Mouse (Mus musculus) cerebellum, adult 8-10 months (tissue): Measurements from ENCODE around the gene Vmn2r28.
"Not testable (repeated sequence)": the region's sequence is repeated elsewhere in the genome, so short reads cannot be mapped to it uniquely, and the experiment has no call there.

Experiments
- DNase-seq: peaks from one replicate; pipeline ENCODE4 v3.0.0; 2022

Gene Vmn2r28

DNA sequence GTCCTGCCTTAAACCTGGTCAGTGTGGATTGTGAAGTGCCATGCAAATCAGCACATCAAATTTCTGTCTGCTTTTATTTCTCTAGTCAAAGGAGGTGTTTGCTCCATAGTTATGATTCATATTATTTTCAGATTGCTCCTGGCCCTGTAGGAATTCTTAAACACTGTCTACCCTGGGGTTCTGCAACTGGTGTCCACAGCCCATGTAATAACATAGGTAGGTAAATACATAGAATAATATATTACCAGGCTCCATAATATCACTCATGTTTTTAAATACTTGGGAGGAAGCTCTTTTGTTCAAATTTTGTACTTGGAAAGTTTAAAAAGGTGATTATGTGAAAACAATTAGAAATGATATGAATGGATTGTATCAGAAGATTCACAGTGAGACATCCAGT, at the start of gene Vmn2r28:
Gene Vmn2r28, minus strand, starts transcription at position 101 of the 400 bp plus-strand sequence.
- DNase-seq: not testable (repeated sequence)

- not testable (repeated sequence) for DNase-seq
Measured at GRCm38 (mm10) chr7:5540770-5541436, 47.1 kb upstream of the Vmn2r28 start.

DNA sequence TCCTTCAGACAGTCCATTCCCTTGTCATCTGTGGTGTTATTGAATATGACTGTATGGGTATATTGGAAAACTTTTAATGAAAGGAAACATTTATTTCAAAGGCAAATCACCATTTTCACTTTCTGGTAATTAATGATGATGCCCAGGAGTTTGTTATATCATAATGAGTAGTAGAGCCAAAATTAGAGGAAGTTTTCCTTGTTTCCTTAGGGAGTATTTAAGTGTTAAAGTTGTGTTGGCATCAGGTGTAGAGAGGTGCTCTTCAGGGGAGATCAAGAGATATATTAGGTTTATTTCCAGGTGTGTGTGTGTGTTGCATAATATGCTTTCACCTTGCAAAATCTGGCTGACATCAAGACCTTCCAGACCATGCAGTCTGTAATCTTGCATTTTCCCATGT, 37.1 kb downstream of the Vmn2r28 start, which contains the start of gene Vmn1r59:
Gene Vmn1r59, minus strand, starts transcription at position 101 of the 400 bp plus-strand sequence.
- DNase-seq: no peak

DNA sequence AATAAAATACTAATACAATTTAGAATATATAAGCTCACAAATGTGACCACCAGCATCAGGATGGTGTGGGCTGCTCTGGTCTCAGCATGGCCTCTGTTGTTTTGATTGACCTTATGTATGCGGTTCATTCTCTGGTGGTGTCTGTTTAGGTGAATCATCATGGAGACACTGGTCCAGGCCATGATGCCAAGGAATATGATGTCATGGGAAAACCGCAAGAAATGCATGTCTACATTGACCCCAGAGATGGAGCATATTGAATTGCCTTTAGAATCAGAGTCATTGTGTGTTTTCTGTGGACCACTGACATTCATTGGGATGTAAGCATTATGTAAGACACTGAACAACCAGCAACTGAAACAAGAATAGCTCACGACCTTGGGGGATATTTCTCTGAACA, 39.7 kb downstream of the Vmn2r28 start:
- DNase-seq: not testable (repeated sequence)

DNA sequence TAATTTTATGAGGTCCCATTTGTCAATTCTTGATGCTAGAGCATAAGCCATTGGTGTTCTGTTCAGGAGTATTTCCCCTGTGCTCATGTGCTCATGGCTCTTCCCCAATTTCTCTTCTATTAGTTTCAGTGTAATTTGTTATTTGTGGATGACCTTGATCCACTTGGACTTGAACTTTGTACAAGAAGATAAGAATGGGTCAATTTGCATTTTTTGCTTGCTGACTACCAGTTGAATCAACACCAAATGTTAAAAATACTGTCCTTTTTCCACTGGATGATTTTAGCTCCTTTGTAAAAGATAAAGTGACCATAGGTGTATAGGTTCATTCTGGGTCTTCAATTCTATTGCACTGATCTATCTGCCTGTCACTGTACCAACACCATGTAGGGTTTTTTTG, 45.1 kb downstream of the Vmn2r28 start:
- DNase-seq: no peak
